Mouse (Mus musculus): ENCODE measurements around the gene Cpne6.

DNA sequence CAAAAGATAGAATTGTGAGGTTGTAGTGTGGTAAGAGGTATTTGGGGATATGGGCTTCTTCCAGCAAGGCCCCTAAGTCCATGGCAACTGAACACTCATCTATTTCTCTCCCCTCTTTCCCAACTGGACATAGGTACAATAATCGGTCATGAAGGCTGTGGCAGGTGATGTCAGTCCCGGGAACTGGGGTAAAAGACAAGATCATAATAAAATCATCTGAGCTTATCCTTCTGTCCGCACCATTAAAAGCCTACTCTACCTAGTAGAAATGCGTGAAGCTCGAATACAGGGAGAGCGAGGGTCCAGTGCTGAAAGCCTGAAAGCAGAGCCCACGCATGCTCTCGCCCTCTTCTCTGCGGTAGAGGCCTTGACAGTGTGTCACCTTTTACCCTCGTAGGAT lies 30.6 kb upstream of the Cpne6 start:
- TF ChIP-seq POLR2A (IDR thresholded peaks at IDR 0.05; ENCODE audit: insufficient read depth, low read depth, low read length) (no peak), EP300 (IDR thresholded peaks at IDR 0.05; ENCODE audit: insufficient read depth, low read depth, low read length) (no peak)
